36 mouse cellular contexts compared by ENCODE assay signal in the genomic region with DNA sequence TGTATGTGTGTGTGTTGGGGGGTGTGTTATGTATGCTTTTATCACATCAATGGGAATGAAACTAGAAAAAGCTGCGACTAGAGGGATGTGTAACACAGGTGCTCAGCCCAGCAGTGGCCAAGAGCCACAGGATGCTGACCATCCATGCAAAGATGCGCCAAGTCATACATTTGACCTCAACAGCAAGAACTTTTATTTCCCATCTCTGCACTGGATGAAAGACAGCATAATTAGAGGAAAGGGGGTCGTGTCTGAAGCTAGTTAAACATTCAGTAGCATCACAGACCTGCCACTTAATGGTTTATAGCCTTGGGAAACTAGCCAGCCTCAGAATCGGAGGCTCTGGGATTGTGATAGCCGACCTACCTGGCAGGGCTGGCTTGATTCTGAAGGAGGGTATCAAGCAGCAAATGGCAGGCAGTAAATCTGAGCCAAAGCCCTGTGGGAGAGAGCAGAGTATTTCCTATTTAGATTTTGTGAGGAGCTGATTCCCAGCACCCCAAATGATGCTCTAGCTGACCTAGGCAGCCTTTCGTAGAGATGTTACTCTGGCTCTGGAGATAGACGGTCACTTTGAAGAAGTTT. TPM values are rescaled to one million over a fixed set of nuclear protein-coding genes. Genes with fewer than 3 reads are reported as not detected.
DNase-seq lines count a peak whose midpoint lies in the region; TF ChIP-seq lines count a peak whose summit lies in the region.
"Had no signal": no experiment of that assay in that cellular context is flagged by ENCODE, and none has a peak within 500 bp of the region (broad histone marks: within the 10 kb centered on the region; RNA-seq: fewer than 3 reads in every experiment).

No protein-coding gene starts in this region.

- H3K27ac ChIP-seq in cerebellum, adult 2 months (ENCODE audit: insufficient read depth, low read length) = no peak overlapping the region
- H3K27ac ChIP-seq in hindbrain, embryonic 10.5 days = no peak overlapping the region
- H3K27ac ChIP-seq: embryonic facial prominence, embryonic 10.5 days; embryonic facial prominence, embryonic 13.5 days; forebrain, embryonic 12.5 days; forebrain, embryonic 15.5 days; hindbrain, embryonic 14.5 days; hindbrain, postnatal 0 days had no signal

- TF ChIP-seq CTCF in cerebellum, adult 2 months (IDR thresholded peaks at IDR 0.05; ENCODE audit: borderline replicate concordance, insufficient read depth, low read depth, low read length) = no peak

- no peaks in the 10 kb centered on the region for H3K27me3 ChIP-seq in cerebellum, adult 2 months (ENCODE audit: control insufficient read depth, insufficient read depth, low read length)
- no peaks in the 10 kb centered on the region for H3K27me3 ChIP-seq in hindbrain, embryonic 10.5 days (ENCODE audit: insufficient read depth, poor library complexity, severe bottlenecking)
- H3K27me3 ChIP-seq: CH12.LX; embryonic facial prominence, embryonic 13.5 days; forebrain, embryonic 12.5 days; forebrain, embryonic 15.5 days had no signal

- WGBS in cerebellum, adult 2 months = 39% methylated on average over 7 of the region's 7 CpGs
- WGBS in hindbrain, embryonic 10.5 days = 87% methylated on average over 7 of the region's 7 CpGs

- H3K4me1 ChIP-seq in cerebellum, adult 2 months (ENCODE audit: control insufficient read depth, insufficient read depth, low read length) = peaks cover 4% of the 10 kb centered on the region; the same call in 1 of the 2 replicates
- peaks cover 7% of the 10 kb centered on the region; the same call in 1 of the 2 replicates for H3K4me1 ChIP-seq in hindbrain, embryonic 10.5 days (replicated peaks)

- no peak for TF ChIP-seq POLR2A in cerebellum, adult 2 months (IDR thresholded peaks at IDR 0.05; ENCODE audit: borderline replicate concordance, insufficient read depth, low read length)

- H3K36me3 ChIP-seq in hindbrain, embryonic 10.5 days = no peaks in the 10 kb centered on the region
- H3K36me3 ChIP-seq: embryonic facial prominence, embryonic 10.5 days; embryonic facial prominence, embryonic 13.5 days; forebrain, embryonic 12.5 days; forebrain, embryonic 15.5 days; G1E had no signal

- no peaks in the 10 kb centered on the region for H3K9me3 ChIP-seq in hindbrain, embryonic 10.5 days
- H3K9me3 ChIP-seq: embryonic facial prominence, embryonic 10.5 days; embryonic facial prominence, embryonic 13.5 days; forebrain, embryonic 12.5 days; forebrain, embryonic 15.5 days had no signal

- peak; percentile 46 for DNase-seq in cerebellum, adult 11-12 months
- no peak for DNase-seq in cerebellum, postnatal 4 days (ENCODE audit: low spot score in 2 of 2)
- DNase-seq in cerebellum, adult 2 months = peak; percentile 42 to 64
- peak; percentile 61 for DNase-seq in cerebellum, adult 9-11 months
- peak; percentile 53 to 55 for DNase-seq in cerebellum, postnatal 25 days
- no peak for DNase-seq in hindbrain, embryonic 10.5 days (ENCODE audit: low spot score)
- DNase-seq in lung, adult 18-20 months = no peak
- DNase-seq in gastrocnemius, postnatal 10 days = no peak
- DNase-seq: adrenal gland, postnatal 10 days; B cell, adult 2 months; embryo, embryonic 11 days; gastrocnemius, postnatal 36 days; heart, postnatal 36 days; kidney, adult 18-20 months; kidney, adult 9 months had no signal

- no peak overlapping the region for H3K4me3 ChIP-seq in cerebellum, adult 2 months (replicated peaks; ENCODE audit: insufficient read depth, low read depth, low read length)
- no peak overlapping the region for H3K4me3 ChIP-seq in hindbrain, embryonic 10.5 days
- H3K4me3 ChIP-seq: embryonic facial prominence, embryonic 10.5 days; embryonic facial prominence, embryonic 13.5 days; erythroblast, embryonic 14.5 days; forebrain, embryonic 12.5 days; forebrain, embryonic 15.5 days had no signal

RNA-seq across cellular contexts. Expression of gene 4930583I09Rik, which starts 1.9 kb away (rescaled TPM):
- polyA plus RNA-seq in cerebellum, adult 2 months (2012; rRNA removed) = not detected in 2 replicates
- polyA plus RNA-seq in hindbrain, embryonic 10.5 days (2016; fragmentation: Nextera tagmentation; extraction: Ambion mirVana) = not detected in 2 replicates
- total RNA-seq in gastrocnemius, postnatal 10 days (2021) = not detected
- total RNA-seq: adrenal gland, adult 18-20 months; adrenal gland, postnatal 10 days; adrenal gland, postnatal 4 days; CH12.LX; G1E; gastrocnemius, adult 8-10 months; gastrocnemius, postnatal 36 days; granulocyte monocyte progenitor cell, adult 5-6 weeks; heart, adult 8-10 months; heart, postnatal 36 days; hindbrain, postnatal 0 days had no signal
- polyA plus RNA-seq: cortical plate, adult 2 months; embryonic facial prominence, embryonic 10.5 days; embryonic facial prominence, embryonic 13.5 days; erythroblast, embryonic 14.5 days; forebrain, embryonic 12.5 days; forebrain, embryonic 15.5 days; G1E; heart, embryonic 11.5 days; heart, embryonic 14.5 days; heart, postnatal 0 days; hindbrain, embryonic 11.5 days; hindbrain, embryonic 14.5 days; hindbrain, postnatal 0 days; intestine, embryonic 16.5 days; Patski had no signal

Comparison
In these comparisons a context has a peak if more than half of its experiments do, and no peak if none do; other contexts are left out.
1. DNase-seq: peak in cerebellum, adult 11-12 months (single experiment), cerebellum, adult 2 months (2 of 2), cerebellum, adult 9-11 months (single experiment) and cerebellum, postnatal 25 days (2 of 2); none in cerebellum, postnatal 4 days (0 of 2), hindbrain, embryonic 10.5 days (single experiment), lung, adult 18-20 months (0 of 2) and gastrocnemius, postnatal 10 days (single experiment).